Mouse (Mus musculus): ENCODE measurements around the gene Gm17416.

DNA sequence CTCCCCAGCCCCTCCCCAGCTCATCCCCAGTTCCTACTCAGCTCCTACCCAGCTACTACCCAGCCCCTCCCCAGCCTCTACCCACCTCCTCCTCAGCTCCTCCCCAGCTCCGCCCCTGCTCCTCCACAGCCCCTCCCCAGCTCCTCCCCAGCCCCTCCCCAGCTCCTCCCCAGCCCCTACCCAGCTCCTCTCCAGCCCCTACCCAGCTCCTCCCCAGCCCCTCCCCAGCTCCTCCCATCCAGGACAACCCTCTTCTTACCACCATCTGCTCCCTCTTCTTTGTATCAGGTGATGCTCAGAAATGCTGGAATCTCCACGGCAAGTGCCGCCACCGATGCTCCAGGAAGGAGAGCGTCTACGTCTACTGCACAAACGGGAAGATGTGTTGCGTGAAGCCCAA, 43.1 kb downstream of the Gm17416 start:
- TF ChIP-seq CTCF (IDR thresholded peaks at IDR 0.05; ENCODE audit: borderline replicate concordance, insufficient read depth, low read depth, low read length) (no peak), POLR2A (IDR thresholded peaks at IDR 0.05; ENCODE audit: borderline replicate concordance, insufficient read depth, low read length) (no peak)
